Comparison of ENCODE assay signal across 7 mouse cellular contexts in genomic region chr15:78833582-78833981, GRCm38 (mm10). TPM values are rescaled to one million over a fixed set of nuclear protein-coding genes. Genes with fewer than 3 reads are reported as not detected.
A peak's percentile ranks its signal among the peaks of the same experiment; 100 is the strongest.
DNase-seq lines count a peak whose midpoint lies in the region; ATAC-seq and TF ChIP-seq lines count a peak whose summit lies in the region.

No protein-coding gene starts in this region.

- H3K4me3 ChIP-seq in forebrain, postnatal 0 days (ENCODE audit: low read depth, low read length), result no peak overlapping the region
- H3K4me3 ChIP-seq in limb, embryonic 10.5 days, result no peak overlapping the region
- no peak overlapping the region for H3K4me3 ChIP-seq in stomach, postnatal 0 days (ENCODE audit: low read depth, low read length)

- DNase-seq in testis, postnatal 10 days (ENCODE audit: low spot score), result peak; percentile 71
- DNase-seq in testis, postnatal 14 days (ENCODE audit: low spot score), result no peak
- DNase-seq in forebrain, postnatal 0 days, result no peak
- no peak for DNase-seq in limb, embryonic 10.5 days (ENCODE audit: low spot score)
- DNase-seq in stomach, postnatal 0 days (ENCODE audit: low spot score), result peak; percentile 17
- no peak for DNase-seq in cerebellum, adult 11-12 months
- DNase-seq in adrenal gland, postnatal 14 days, result no peak

- H3K27ac ChIP-seq in forebrain, postnatal 0 days (ENCODE audit: low read depth, low read length), result peak overlapping the region; percentile 63; the same call in 1 of the 2 replicates
- peak overlapping the region; percentile 90 for H3K27ac ChIP-seq in limb, embryonic 10.5 days
- H3K27ac ChIP-seq in stomach, postnatal 0 days (replicated peaks), result peak overlapping the region; percentile 88

- no peak for TF ChIP-seq EP300 in stomach, postnatal 0 days (optimal IDR thresholded peaks at IDR 0.05)

- 98% methylated on average over 3 of the region's 3 CpGs for WGBS in forebrain, postnatal 0 days
- WGBS in limb, embryonic 10.5 days, result 91% methylated on average over 3 of the region's 3 CpGs
- 80% methylated on average over 3 of the region's 3 CpGs for WGBS in stomach, postnatal 0 days

- H3K4me2 ChIP-seq in forebrain, postnatal 0 days (ENCODE audit: low read depth), result no peak overlapping the region
- H3K4me2 ChIP-seq in stomach, postnatal 0 days (replicated peaks; ENCODE audit: low read depth), result no peak overlapping the region

- TF ChIP-seq CTCF in forebrain, postnatal 0 days (IDR thresholded peaks at IDR 0.05; ENCODE audit: low read depth), result no peak
- no peak for TF ChIP-seq CTCF in stomach, postnatal 0 days (IDR thresholded peaks at IDR 0.05; ENCODE audit: low read depth)

- no peaks in the 10 kb centered on the region for H3K9me3 ChIP-seq in forebrain, postnatal 0 days (ENCODE audit: low read length)
- no peaks in the 10 kb centered on the region for H3K9me3 ChIP-seq in limb, embryonic 10.5 days (replicated peaks)
- H3K9me3 ChIP-seq in stomach, postnatal 0 days (ENCODE audit: control insufficient read depth, low read length), result no peaks in the 10 kb centered on the region

- no peak overlapping the region for H3K9ac ChIP-seq in forebrain, postnatal 0 days
- H3K9ac ChIP-seq in stomach, postnatal 0 days (ENCODE audit: low read length), result no peak overlapping the region

- no peak for ATAC-seq in forebrain, postnatal 0 days
- no peak for ATAC-seq in stomach, postnatal 0 days (ENCODE audit: low FRiP score, low TSS enrichment)

- no peaks in the 10 kb centered on the region for H3K4me1 ChIP-seq in forebrain, postnatal 0 days (ENCODE audit: insufficient read depth)
- peaks cover 62% of the 10 kb centered on the region for H3K4me1 ChIP-seq in limb, embryonic 10.5 days
- peaks cover 11% of the 10 kb centered on the region; the same call in 1 of the 2 replicates for H3K4me1 ChIP-seq in stomach, postnatal 0 days (replicated peaks; ENCODE audit: control insufficient read depth, insufficient read depth)

- no peaks in the 10 kb centered on the region for H3K36me3 ChIP-seq in forebrain, postnatal 0 days (ENCODE audit: insufficient read depth)
- H3K36me3 ChIP-seq in limb, embryonic 10.5 days, result no peaks in the 10 kb centered on the region
- no peaks in the 10 kb centered on the region for H3K36me3 ChIP-seq in stomach, postnatal 0 days (ENCODE audit: control insufficient read depth, insufficient read depth, low read length)

- H3K27me3 ChIP-seq in forebrain, postnatal 0 days (ENCODE audit: insufficient read depth, low read length), result no peaks in the 10 kb centered on the region
- no peaks in the 10 kb centered on the region for H3K27me3 ChIP-seq in limb, embryonic 10.5 days (ENCODE audit: low read depth, poor library complexity, severe bottlenecking)
- no peaks in the 10 kb centered on the region for H3K27me3 ChIP-seq in stomach, postnatal 0 days (ENCODE audit: control insufficient read depth, insufficient read depth, low read length)

RNA-seq across cellular contexts. Expression of gene Cdc42ep1, which starts 8.8 kb away (rescaled TPM):
- 8.3 and 8.6 TPM in 2 replicates for total RNA-seq in forebrain, postnatal 0 days (2014; rRNA removed)
- 10.6 and 13.5 TPM in 2 replicates for polyA plus RNA-seq in forebrain, postnatal 0 days (2015; fragmentation: Nextera tagmentation; extraction: Ambion mirVana)
- 18.8 and 22.0 TPM in 2 replicates for polyA plus RNA-seq in limb, embryonic 10.5 days (2016; fragmentation: Nextera tagmentation; extraction: Ambion mirVana)
- 37.7 and 45.4 TPM in 2 replicates for polyA plus RNA-seq in stomach, postnatal 0 days (2015; fragmentation: Nextera tagmentation; extraction: Ambion mirVana)
- total RNA-seq in adrenal gland, postnatal 14 days (2021), result 44.5 and 45.1 TPM in 2 replicates

RNA-seq across cellular contexts. Expression of gene Lgals2, which starts 21.7 kb away (rescaled TPM):
- total RNA-seq in forebrain, postnatal 0 days (2014; rRNA removed), result not detected in 2 replicates
- polyA plus RNA-seq in forebrain, postnatal 0 days (2015; fragmentation: Nextera tagmentation; extraction: Ambion mirVana), result 0.52 TPM in 1 of 2 replicates, not detected in the other
- polyA plus RNA-seq in limb, embryonic 10.5 days (2016; fragmentation: Nextera tagmentation; extraction: Ambion mirVana), result not detected in 2 replicates
- polyA plus RNA-seq in stomach, postnatal 0 days (2015; fragmentation: Nextera tagmentation; extraction: Ambion mirVana), result 39.4 and 39.5 TPM in 2 replicates
- total RNA-seq in adrenal gland, postnatal 14 days (2021), result 0.85 TPM in 1 of 2 replicates, not detected in the other

RNA-seq across cellular contexts. Expression of gene Card10, which starts 30.7 kb away (rescaled TPM):
- total RNA-seq in forebrain, postnatal 0 days (2014; rRNA removed), result 0.57 and 0.77 TPM in 2 replicates
- polyA plus RNA-seq in forebrain, postnatal 0 days (2015; fragmentation: Nextera tagmentation; extraction: Ambion mirVana), result 1.2 and 1.7 TPM in 2 replicates
- 4.7 and 5.3 TPM in 2 replicates for polyA plus RNA-seq in limb, embryonic 10.5 days (2016; fragmentation: Nextera tagmentation; extraction: Ambion mirVana)
- 2.4 and 2.8 TPM in 2 replicates for polyA plus RNA-seq in stomach, postnatal 0 days (2015; fragmentation: Nextera tagmentation; extraction: Ambion mirVana)
- 10.6 and 12.7 TPM in 2 replicates for total RNA-seq in adrenal gland, postnatal 14 days (2021)

RNA-seq across cellular contexts. Expression of gene Gga1, which starts 43.4 kb away (rescaled TPM):
- 37.0 and 42.9 TPM in 2 replicates for total RNA-seq in forebrain, postnatal 0 days (2014; rRNA removed)
- 54.8 and 55.7 TPM in 2 replicates for polyA plus RNA-seq in forebrain, postnatal 0 days (2015; fragmentation: Nextera tagmentation; extraction: Ambion mirVana)
- 49.9 and 56.5 TPM in 2 replicates for polyA plus RNA-seq in limb, embryonic 10.5 days (2016; fragmentation: Nextera tagmentation; extraction: Ambion mirVana)
- polyA plus RNA-seq in stomach, postnatal 0 days (2015; fragmentation: Nextera tagmentation; extraction: Ambion mirVana), result 35.6 and 39.3 TPM in 2 replicates
- total RNA-seq in adrenal gland, postnatal 14 days (2021), result 51.7 and 52.0 TPM in 2 replicates

Comparison
In these comparisons a context has a peak if more than half of its experiments do, and no peak if none do; other contexts are left out.
1. DNase-seq: peak in testis, postnatal 10 days (single experiment) and stomach, postnatal 0 days (single experiment); none in testis, postnatal 14 days (single experiment), forebrain, postnatal 0 days (single experiment), limb, embryonic 10.5 days (single experiment), cerebellum, adult 11-12 months (single experiment) and adrenal gland, postnatal 14 days (single experiment).
2. RNA of gene Lgals2, which starts 21.7 kb away (polyA plus RNA-seq): 39.4 to 39.5 TPM in stomach, postnatal 0 days; 0.52 TPM in forebrain, postnatal 0 days and not detected in limb, embryonic 10.5 days; every median in the first group is over 10 times any median in the second.
3. Peak in every context shown above with its lines, with median percentiles within 50 percentile points of each other: H3K27ac ChIP-seq.